Mouse (Mus musculus) adrenal gland, postnatal 36 days (tissue): Measurements from ENCODE around the gene Poc1a. TPM values are rescaled to one million over a fixed set of nuclear protein-coding genes. Genes with fewer than 3 reads are reported as not detected.

Source experiments
- DNase-seq, 2 experiments: peaks; one replicate each; pipeline ENCODE4 v3.0.0; 2021; ENCODE audit warnings: mixed read lengths in 1 of 2
- long read RNA-seq, 2 experiments: library from polyadenylated mRNA; stranded (forward); transcript quantifications; one replicate each; pipeline ENCODE4 v2.0.0; 2021; ENCODE audit warnings: borderline sequencing depth in 2 of 2
- total RNA-seq, 2 experiments: library from RNA; stranded (reverse); gene quantifications; 2 replicates each; pipeline ENCODE4 v1.2.3; 2021

The Poc1a gene
- total RNA-seq: 1 to 10 TPM; 3.6 to 5.6 TPM
- long read RNA-seq, experiment 1, partial matches to known transcripts: 3 of 6 reads
- long read RNA-seq, experiment 1, other reads (novel, unspliced or antisense): 1 of 6 reads
- long read RNA-seq, experiment 2, partial matches to known transcripts: 0 of 1 reads
- long read RNA-seq, experiment 2, other reads (novel, unspliced or antisense): 0 of 1 reads

DNA sequence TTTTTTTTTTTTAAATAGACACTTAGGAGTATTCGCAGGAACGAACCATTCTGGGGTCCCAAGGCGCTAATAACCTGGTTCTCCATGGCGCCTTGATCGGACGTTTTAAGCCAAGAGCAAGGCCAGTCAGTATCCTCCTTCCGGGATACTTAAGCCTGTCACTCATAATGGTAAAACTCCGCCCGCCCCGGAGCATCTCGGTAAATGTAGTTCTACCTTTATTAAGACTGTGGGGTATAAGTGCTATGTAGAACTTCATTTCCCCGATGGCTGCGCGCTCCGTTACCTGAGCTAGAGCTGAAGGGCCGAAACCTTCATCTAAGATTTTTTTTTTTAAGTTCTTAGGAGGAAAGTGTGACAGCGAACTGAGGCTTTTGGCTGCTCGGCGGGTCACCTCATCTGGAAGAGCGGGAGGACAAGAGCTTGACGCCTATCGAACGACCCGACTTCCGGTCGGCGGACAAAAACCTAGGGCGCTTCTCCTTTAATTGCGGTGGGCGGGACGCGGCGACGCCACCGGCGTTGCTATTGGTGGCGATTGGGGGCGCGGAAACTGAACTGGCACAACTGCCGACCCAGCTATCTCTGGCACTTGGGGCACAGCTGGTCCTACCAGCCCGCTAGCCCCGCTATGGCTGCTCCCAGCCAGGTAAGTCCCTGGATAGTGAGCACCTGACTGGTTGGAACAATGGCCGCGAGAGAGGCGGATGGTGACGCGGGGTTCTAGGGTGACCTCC is at the start of gene Poc1a:
Poc1a (plus strand) TSS at position 254 of the 737 bp plus-strand sequence.
- DNase-seq: peak; percentile 92 to 93

DNA sequence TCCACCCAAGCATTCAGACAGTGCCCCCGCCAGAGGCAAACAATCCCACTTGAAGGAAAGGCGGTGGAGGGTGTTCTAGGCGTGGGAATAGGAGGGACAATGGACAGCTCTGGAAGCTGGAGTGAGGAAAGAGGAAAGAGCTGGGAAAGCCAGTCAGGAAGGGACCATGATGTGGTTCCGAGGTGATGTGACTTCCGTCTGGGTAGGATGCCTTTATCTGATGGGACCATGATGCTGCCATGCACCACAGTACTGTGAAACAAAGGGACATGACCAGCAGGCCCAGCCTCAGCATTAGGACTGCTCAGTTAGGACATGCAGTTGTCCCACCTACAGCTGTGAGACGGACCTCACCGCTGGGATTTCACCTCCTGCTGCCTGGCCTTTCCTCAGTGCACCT is 49.6 kb upstream of the Poc1a start:
- DNase-seq: peak in 1 of 2 experiments; percentile 42

DNA sequence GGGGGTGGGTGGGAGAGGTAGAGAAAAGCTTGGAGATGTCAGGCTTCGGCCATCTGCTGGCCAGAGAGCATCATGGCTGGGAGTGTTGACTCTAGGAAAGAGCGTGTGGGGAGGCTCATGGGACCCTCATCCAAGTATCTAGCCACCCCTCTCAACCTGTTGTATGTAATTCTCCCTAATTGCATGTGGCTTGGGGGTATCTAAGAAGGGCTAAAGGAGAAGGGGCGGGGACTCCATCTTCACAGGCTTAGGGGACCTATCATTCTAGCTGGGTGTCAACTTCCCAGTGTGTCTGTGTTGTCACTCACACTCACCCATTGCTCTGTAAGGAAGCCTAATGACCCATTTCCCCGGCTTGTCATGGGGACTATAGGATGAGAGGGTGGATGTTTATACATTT is 49.0 kb upstream of the Poc1a start:
- peak in 1 of 2 experiments; percentile 23 for DNase-seq

DNA sequence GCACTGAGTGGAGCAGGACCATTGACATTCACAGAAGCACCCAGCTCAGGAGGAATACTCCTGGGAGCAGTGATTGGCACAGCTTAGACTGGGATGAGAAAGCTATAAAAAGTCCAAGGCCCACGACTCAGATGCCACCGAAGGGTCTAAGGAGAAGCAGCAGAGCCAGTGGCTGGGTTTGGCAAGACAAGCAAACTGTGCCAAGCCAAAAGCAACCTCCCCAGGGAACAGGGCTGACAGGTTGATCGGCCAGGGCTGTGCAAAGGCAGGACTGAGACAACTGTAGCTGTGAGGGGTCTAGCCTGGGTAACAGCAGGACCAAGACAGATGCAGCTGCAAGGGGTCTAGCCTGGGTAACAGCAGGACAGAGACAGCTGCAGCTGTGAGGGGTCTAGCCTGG is 47.9 kb upstream of the Poc1a start:
- peak in 1 of 2 experiments; percentile 24 for DNase-seq

DNA sequence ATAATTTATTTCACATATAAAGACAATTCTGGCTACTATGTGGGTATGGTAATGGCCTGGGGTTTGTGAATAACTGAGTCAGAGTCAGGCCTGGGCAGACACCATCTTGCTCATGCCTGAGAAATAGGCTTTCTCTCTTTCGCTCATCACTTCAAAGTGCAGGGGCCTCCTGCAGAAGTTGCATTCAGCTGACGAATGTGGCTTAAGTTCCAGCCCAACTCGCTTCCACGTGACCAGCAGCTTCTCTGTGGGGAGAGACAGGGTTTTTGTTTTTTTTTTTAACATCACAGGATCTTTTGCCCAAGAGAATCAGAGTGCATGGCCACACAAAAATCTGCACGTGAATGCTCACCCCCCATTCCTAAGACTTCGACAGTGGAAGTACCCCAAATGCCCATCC is 46.9 kb upstream of the Poc1a start:
- DNase-seq: no peak

DNA sequence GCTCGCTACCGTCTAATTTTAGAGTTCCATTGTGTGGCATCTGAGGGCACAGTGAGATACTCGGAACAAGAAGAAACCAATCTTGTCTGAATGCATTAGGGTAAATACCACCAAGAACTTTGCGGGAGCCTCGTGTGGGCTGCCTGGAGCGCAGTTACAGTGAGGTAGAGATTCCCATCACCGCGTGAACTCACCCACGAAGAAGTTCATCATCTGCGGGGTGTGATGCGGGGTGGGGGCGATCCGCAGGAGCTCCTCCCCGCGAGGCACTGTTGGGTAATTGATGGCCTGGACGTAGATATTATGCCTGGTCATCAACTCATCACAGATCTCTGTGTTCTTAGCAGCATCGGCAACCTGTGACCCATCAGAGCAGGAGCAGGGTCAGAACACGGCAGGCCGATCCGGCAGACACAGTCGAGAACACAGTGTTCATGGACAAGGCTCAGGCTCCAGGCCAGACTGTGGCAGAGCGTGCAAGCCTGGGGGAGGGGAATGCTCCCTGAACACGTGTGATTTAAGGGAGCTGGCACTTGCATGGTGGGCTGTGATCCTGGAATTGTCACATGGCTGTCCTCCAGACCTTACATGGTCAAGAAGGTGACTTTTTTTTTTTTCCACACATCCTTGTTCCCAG is 45.5 kb upstream of the Poc1a start:
- peak; percentile 61 to 85 for DNase-seq

DNA sequence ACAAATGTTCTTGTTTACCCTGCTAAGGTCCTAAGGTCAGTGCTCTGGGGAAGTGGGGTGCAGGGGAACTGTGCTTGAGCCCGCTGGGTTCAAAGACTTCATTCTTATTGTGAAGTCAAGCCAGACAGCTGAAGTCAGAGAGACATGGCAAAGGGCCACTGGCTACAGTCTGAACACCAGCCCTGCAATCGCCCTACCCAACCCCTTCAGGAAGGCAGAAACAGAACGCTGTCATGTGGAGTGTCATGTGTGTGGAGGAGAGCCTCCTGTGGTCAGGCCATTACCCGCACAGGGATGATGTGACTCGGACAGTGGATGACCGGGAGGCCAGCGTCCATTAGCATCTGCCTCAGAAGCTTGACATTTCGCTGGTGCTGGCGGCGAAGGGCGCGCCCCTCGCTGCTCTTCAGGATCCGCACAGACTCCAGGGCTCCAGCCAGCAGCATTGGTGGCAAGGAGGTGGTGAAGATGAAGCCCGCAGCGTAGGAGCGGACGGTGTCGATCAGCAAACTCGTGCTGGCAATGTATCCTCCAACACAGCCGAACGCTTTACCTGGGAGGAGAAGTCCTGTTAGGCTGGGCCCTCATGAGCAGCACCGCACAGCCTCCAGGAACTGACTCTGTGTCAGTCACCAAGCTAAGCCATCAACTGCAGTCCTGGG is 44.6 kb upstream of the Poc1a start:
- DNase-seq: no peak

DNA sequence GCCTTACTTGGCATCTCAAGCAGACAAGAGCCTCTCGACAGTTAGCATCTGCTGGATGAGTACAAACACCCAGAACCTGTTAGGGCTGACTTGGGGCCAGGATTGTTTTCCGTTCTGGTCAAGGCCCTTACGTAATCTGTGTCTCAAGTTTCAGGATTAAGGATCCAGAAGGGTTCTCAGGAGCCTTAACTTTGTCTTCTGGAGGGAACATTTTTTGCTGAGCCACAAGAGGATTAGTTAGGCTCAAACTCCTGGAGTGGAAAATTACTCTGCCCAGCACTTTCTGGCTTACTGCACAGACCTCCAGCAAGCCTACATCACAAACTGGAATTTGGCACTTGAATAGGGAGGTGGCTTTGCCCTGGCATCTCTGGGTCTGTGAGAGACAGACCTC is 44.0 kb upstream of the Poc1a start:
- DNase-seq: no peak

DNA sequence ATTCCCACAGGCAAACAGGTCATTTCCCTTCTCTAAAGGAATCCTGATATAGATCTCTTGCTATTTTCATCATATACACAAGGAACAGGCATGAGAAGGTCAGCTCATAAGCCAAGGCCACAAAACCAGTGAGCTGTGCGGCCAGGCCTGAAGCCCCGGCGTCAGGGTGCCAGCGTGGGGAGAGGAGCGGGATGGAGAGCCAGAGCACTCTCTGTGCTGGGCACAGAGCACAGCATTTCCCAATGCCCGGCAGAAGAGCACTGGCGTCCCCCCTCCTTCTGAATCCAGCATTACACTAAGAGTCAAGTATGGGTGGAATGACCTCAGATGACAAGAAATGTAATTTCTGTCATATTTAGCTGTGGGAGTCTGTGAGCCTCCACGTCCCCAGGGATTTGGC is 43.5 kb upstream of the Poc1a start:
- DNase-seq: peak in 1 of 2 experiments; percentile 63

DNA sequence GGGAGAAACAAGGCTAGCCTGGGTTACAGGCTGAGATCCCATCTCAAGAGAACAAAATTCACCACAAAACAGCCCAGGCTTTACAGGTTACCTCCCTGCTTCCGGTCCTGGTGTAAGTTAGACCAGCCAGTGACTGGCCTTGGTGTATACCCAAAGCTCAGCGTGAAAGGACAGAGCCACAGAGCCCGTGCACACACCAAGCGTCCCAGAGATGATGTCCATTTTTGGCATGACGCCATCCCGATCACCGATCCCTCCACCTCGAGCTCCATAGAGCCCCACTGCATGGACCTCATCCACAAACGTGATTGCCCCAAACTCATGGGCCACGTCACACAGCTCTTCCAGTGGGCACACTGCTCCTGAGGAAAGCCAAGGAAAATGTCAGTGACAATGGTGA is 43.0 kb upstream of the Poc1a start:
- DNase-seq: no peak

DNA sequence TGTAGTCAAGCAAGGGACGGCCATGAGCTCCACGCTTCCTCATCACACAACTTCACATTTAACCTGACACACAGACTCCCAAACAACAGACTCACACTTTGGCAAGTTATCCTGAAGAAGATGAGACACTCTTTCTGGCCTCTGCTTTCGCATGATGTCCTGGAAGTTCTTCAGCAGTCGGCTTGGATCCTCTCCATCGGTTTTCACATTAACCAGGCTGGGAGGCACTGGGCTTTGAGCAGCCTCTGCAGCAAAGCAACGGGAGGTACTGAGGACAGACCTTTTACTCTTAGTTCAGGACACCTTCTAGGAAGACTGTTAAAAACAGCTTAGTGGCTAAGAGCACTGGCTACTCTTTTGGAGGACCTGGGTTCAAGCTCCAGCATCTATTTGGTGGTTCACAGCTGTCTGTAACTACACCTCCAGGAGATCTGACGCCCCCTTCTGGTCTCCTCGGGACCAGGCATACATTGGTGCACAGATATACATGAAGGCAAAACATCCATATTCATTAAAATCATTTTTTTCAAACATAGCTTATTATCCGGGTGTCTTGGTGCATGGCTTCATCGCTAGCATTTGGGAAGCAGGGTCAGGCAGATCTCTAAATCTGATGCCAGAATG is 39.2 kb upstream of the Poc1a start:
- DNase-seq: no peak

DNA sequence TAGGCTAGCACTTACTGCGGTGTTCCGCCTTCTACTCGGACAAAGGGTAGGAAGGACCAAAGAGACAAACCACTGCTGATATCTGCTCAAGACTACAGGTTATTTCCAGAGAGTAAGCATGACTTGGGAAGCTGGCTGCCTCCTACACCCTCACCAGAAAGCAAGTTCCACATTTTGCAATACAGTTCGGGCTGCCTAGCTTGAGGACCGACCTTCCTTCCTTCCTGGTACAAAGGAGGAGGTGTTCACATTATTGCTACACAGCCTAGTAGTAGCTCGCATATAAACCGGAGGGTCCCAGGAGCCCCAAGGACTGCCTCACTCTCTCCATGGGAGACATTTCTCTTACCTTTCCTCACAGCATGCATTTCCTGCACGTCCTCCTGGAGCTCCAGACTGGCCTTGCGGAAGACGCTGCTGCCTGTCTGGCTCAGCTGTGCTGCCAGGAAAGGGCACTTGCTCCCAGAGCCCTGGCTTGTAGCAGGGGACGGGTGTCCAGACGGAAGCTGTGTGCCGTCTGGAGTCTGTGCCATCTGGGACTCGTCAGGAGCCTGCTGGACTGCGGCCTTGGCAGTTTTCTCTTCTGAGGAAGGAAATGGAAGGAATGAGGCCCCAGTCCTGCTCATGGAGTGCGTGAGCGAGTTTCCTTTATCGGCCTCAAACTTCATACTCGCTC is 37.9 kb upstream of the Poc1a start:
- DNase-seq: peak; percentile 68

DNA sequence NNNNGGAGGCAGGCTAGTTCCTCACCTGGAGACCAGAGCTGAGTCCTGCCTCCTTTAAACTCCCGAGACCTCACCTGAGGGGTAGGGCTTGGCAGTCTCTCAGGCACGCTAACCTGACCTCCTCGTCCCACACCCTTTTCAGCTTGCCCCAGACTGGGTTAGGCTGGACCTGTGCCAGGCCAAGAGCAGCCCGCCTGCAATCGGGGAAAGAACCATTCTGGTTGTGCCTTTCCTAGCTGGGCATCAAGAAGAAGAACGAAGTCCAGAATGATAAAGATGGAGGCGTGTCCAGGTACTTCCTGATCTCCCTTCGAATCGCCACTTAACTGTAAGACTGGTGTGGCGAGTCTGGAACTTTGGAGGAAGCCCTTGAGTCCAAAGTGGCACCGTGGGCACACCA is 31.3 kb upstream of the Poc1a start:
- DNase-seq: no peak

DNA sequence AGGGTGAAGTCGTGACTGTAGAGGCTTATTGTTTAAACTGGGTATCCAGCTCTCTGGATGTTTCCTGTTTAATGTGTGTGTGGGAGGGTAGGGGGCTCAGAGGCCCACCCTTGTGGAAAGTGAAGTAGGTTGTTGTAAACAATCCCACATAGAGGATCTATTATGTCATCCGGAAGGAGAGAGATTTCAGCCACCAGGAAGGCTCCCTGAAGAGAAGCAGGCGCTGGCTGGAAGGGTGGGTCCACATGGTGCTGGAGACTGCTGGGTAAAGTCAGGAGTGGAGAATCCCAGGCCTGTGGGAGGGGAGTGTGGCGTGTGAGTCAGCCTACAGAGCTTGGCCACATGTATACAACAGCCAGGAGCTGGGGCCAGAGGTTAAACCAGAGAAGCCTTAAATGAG is 30.6 kb upstream of the Poc1a start:
- no peak for DNase-seq

DNA sequence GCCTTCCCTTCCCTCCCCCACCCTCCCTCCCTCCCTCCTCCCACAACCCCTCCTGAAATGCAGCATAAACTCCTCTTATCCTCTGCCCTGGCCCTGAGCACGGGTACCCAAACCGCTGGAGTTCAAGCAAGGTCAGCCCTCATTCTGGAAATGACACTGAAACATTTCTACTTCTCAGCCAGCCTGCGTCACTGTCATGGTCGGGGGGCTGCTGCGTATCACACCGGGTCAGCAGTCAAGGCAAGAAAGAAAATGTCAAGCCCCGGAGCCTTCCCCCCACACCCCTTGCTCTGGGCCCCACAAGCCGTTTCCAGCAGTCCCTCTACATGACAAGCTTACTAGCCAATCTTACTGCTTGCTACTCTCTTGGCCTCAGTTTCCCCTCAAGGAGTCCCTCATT is 29.8 kb upstream of the Poc1a start:
- DNase-seq: peak in 1 of 2 experiments; percentile 61

DNA sequence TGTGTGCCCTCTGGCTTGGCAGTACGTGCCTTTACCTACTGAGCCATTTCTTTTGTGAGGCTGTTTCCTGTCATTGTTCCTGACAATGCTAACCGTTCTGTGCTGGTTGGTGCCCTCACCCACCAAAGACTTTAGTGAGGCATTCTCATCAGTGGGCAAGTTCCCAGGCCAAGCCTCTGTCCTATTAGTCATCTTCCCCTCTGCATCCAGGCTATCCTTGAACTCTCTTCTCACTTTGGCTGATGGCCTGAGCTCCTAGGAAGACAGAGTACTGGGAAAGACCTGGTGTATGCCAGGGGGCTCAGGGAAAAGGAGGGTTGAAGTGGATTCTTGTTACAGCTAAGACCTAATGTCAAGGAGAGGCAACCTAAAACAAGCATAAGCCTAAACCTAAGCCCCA is 26.9 kb upstream of the Poc1a start:
- peak; percentile 76 to 79 for DNase-seq

DNA sequence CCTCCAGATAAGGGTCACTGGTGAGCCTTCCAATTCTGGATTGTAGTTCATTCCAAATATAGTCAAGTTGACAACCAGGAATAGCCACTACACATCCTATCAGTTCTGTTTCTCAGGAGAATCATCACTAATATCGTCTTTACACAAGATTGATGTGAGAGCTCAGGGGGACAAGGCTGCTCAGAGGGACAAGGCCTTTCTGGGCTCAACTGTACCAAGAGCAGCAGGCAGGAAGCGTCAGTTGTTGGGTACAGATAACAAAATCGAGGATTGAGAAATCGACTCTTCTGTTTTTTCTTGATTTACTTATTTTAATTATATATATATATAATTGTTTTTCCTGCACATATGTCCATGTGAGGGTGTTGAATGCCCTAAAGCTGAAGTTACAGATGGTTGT is 22.4 kb upstream of the Poc1a start:
- DNase-seq: no peak

DNA sequence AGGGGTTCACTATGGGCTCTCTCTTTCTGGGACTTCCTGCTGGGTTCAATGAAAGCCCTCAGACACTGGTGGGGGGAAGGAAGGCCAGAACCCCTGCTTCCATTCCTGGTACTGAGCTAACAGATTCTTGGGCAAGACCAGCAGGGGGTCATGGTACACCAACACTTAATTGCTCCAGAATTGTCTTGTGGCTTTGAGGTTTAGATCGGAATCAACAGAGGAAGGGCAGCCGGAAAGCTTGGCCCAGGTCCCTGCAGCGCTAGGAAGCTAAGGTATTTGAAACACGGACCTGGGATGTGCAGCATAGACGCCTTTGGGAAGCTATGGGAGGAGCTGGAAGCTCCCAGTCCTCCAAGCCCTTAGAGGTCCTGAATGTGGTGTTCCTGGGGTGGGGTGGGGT is 21.9 kb upstream of the Poc1a start:
- DNase-seq: no peak

DNA sequence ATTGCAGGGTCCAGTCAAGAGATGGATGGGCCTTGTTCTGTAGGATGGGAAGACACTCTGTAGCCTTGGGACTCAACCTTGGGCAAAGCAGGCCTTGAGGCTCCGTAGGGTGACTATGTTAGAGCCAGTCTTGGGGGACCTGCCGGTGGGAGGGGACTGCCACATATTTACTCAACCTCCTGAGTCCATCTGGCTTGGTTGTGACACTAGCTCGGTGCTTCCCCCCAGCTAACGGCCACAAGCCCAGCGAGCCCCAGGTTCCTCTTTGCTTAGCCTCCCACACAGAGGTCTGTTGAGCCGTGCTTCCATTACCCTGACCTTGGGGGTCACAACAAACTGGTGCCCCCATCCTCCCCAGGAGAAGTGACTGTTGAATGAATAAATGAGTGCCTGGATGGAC is 19.8 kb upstream of the Poc1a start:
- no peak for DNase-seq

DNA sequence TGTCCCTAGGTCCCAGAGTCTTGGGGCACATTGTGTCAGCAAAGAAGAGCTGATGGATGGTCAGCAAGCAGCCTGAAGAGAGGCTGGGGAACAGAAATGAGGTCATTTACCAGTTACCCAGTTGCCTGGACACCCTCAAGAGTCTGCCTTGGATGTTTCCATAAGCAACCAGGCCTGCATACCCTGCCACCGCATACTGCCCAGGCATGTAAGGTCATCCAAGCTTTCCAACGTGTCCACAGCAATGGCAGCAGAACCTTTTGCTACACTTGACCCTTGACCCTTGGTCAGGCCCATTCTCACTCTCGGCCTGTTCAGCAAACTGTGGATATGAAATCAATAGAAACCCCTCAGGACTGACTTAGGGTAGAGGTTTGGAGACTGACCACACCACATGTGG is 19.4 kb upstream of the Poc1a start:
- no peak for DNase-seq

DNA sequence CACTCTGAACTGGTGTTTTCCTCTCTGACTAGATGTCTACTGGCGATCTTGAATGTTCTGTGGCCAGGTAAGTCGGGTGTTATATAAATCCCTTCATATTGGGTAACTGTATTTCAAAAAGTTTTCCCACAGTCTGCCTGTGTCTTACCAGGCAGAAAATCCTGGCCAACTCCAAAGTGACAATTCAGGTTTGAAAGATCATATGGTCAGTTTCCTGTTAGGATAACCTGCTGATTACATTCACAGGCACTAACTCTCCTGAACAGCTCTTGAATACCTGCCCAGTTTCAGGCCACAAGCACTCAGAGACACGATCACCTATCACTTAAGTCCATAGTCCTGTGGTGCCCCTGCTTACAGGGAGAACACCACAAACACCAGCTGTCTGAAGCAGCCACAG is 18.8 kb upstream of the Poc1a start:
- DNase-seq: no peak

DNA sequence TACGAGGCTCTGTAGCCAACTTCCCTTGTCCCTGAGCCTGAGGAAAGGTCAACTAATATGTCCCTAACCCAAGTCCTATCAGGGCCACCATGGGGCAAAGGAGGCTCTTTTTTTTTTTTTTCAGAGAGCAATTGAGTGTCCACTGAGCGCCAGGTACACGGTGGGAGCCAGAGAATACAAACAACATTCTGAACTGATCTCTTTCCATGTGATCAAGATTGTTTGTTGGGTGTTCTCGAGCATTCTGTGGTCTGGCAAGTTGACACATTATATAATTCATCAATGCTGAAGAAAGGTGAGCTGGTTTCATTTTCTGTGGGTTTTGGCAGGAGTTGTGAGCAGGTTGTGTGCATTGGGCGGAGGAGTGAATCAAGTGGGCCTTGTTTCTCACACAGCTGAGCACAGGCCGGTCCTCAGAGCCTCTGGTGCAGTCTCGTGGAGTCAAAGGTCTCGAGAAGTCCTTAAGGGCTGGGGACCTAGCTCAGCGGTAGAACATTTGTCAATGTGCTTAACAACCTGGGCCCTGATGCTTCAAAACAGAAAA is 17.4 kb upstream of the Poc1a start:
- DNase-seq: no peak
